Mouse (Mus musculus) stomach, embryonic 15.5 days (tissue): ENCODE data around the gene Arfrp1. TPM values are rescaled to one million over a fixed set of nuclear protein-coding genes. Genes with fewer than 3 reads are reported as not detected.

ENCODE experiments used
- ATAC-seq: fragments of 200-750 bp; cut with Nextera tagmentation; 2 replicates; pipeline ENCODE4 v1.8.0; 2017; ENCODE audit warnings: low read depth, moderate number of reproducible peaks, moderate TSS enrichment; ENCODE audit not compliant: insufficient read depth, low FRiP score
- H3K27ac ChIP-seq: fragments of 300-500 bp; sonication (generic); 2 replicates; pipeline ENCODE4 v1.5.1; 2015; ENCODE audit warnings: mild to moderate bottlenecking, inconsistent platforms
- H3K27me3 ChIP-seq: fragments of 300-500 bp; sonication (generic); replicated peaks from 2 replicates; pipeline ENCODE4 v1.6.1; 2015; ENCODE audit warnings: inconsistent platforms
- H3K36me3 ChIP-seq: fragments of 300-500 bp; sonication (generic); 2 replicates; pipeline ENCODE4 v1.6.1; 2015; ENCODE audit warnings: inconsistent platforms
- H3K4me1 ChIP-seq: fragments of 300-500 bp; sonication (generic); 2 replicates; pipeline ENCODE4 v1.6.1; 2015; ENCODE audit warnings: inconsistent platforms
- H3K4me2 ChIP-seq: fragments of 300-500 bp; sonication (generic); 2 replicates; pipeline ENCODE4 v1.6.1; 2015; ENCODE audit warnings: mild to moderate bottlenecking, inconsistent platforms
- H3K4me3 ChIP-seq: fragments of 300-500 bp; sonication (generic); replicated peaks from 2 replicates; pipeline ENCODE4 v1.5.1; 2015; ENCODE audit warnings: inconsistent platforms
- H3K9ac ChIP-seq: fragments of 300-500 bp; sonication (generic); 2 replicates; pipeline ENCODE4 v1.6.1; 2015; ENCODE audit warnings: inconsistent platforms
- H3K9me3 ChIP-seq: fragments of 300-500 bp; sonication (generic); 2 replicates; pipeline ENCODE4 v1.6.1; 2016; ENCODE audit warnings: inconsistent platforms
- WGBS: fragments of 180-500 bp; shearing (Covaris S2); methylation state at CpG from one replicate; pipeline ENCODE4 v1.1.7; 2015; 5-methylcytosine and 5-hydroxymethylcytosine counted together
- polyA plus RNA-seq: library from polyadenylated mRNA; unstranded; fragments of >200 nt; fragmentation: Nextera tagmentation; extraction: Ambion mirVana; gene quantifications from 2 replicates; pipeline ENCODE4 v1.2.1, GENCODE M21; 2015

The Arfrp1 gene
- polyA plus RNA-seq, 1 experiment from 2014 or later: 58.6 TPM

DNA sequence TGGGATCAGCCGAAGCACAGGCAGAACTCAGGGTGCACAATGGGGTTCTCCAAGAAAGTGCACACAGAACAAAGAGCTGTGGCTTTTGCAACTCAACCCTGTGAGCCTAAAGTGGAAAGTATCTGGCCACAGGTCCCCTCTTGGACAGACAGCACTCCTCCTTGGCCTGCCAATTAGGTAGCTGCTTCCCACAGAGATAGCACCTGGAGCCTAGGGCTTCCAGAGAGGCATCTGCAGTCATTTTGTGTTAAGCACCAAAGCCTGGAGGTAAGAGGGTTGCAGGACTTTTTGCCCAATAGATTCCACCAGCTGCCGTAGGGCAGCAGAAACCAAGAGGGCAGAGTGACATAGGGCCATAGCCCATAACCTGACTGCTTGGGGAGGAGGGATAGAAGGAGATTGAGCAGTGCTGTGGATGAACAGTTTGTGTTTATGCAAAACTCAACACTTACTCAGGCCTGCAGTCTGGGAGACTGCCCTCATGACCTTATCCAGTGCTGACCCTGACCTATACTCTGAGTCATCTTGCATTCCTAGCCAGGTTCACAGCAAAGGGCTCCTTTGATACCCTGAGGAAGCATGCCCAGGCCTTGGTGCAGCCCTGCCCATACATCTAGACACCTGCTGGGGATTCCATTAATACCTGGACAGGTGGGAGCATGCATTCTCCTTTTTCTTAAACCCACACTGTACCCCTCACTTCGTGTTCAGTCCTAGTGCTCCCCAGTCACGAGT is 25.1 kb upstream of the Arfrp1 start:
- Histone ChIP-seq H3K27me3 (no peaks in the 10 kb centered on the region), H3K4me2 (no peak overlapping the region), H3K27ac (no peak overlapping the region), H3K9ac (no peak overlapping the region), H3K9me3 (no peaks in the 10 kb centered on the region), H3K4me3 (no peak overlapping the region), H3K4me1 (no peaks in the 10 kb centered on the region), H3K36me3 (no peaks in the 10 kb centered on the region)
- no peak for ATAC-seq
- WGBS: 68% methylated on average over 4 of the region's 4 CpGs

DNA sequence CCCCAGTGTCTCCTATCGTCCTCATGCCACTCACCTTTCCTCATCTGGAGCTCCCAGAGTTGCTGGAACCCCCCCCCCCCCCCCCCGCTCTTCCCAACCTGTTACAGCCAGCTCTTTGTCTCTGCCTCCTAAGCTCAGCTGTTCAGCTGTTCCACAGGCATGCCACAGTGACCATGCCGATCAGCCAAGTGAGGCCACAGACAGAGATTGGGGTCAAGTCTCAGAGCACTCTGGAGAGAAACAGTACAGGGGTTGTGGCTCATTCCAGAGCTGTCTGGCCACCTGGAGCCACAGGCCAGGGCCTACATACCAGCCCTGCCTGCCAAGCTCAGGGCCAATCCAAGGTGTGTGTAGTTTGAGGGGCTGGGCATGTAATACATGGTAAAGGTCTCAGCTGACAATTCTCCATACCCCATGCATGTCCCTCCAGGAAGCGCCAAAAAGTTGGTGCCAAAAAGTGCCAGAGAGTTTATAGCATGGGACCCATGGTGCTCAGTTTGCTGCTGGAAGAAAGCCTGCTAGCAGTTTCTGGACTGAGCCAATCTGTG is 21.5 kb upstream of the Arfrp1 start:
- peaks cover 3% of the 10 kb centered on the region; the same call in 1 of the 2 replicates for H3K4me1 ChIP-seq
- H3K9me3 ChIP-seq: no peaks in the 10 kb centered on the region
- no peak overlapping the region for H3K27ac ChIP-seq
- H3K9ac ChIP-seq: no peak overlapping the region
- H3K27me3 ChIP-seq: no peaks in the 10 kb centered on the region
- H3K4me3 ChIP-seq: no peak overlapping the region
- WGBS: 60% methylated on average over 3 of the region's 4 CpGs
- peaks cover 6% of the 10 kb centered on the region; the same call in 1 of the 2 replicates for H3K36me3 ChIP-seq
- no peak overlapping the region for H3K4me2 ChIP-seq
- no peak for ATAC-seq

DNA sequence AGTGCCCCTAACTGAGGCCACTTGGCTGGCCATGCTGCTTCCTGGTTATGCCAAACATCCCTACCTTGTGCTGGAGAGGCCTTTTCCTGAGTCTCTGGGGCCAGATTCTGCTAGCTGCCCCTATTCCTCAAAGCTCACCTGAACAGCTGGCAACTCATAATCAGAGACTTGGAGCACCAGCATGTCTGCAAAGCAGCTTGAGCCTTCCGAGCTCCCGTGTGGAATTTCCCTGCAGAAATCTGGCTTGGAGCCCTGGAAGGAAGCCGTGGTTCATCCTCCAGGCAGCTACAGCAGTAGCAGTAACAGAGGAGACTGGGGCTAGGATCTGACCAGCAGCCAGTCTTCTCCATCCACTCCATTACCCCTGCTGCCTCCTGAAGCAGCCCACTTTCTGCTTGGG is 20.7 kb upstream of the Arfrp1 start:
- H3K27ac ChIP-seq: no peak overlapping the region
- H3K4me1 ChIP-seq: peaks cover 3% of the 10 kb centered on the region; the same call in 1 of the 2 replicates
- H3K9me3 ChIP-seq: no peaks in the 10 kb centered on the region
- WGBS: 62% methylated on average over 3 of the region's 3 CpGs
- no peak overlapping the region for H3K9ac ChIP-seq
- H3K4me2 ChIP-seq: no peak overlapping the region
- peaks cover 10% of the 10 kb centered on the region for H3K36me3 ChIP-seq
- H3K4me3 ChIP-seq: no peak overlapping the region
- no peak for ATAC-seq
- no peaks in the 10 kb centered on the region for H3K27me3 ChIP-seq

DNA sequence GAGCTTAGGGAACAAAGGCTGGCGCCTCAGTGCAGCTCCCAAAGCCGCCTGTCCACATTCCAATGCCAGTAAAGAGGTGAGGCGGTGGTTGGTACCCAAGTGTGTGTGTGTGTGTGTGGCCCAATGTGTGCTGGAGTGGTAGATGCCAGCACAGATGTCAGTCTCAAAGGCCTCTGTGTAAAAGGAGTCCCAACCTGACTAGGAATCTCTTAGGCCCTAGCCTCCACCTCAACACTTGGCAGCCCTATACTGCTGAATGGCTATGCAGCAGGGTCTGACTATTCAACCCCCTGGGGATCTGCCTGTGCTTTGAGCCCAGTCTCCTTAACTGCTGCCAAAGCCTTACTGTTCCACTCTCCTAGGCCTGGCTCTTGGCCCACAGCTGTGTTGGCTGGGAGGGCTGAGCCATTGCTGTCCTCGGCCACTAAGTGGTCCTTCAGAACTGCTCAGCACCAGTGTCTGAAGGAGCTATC is 19.8 kb upstream of the Arfrp1 start:
- 74% methylated on average over 4 of the region's 4 CpGs for WGBS
- peak; percentile 45; the same call in 1 of the 2 replicates for ATAC-seq
- Histone ChIP-seq H3K9ac (no peak overlapping the region), H3K4me3 (no peak overlapping the region), H3K9me3 (no peaks in the 10 kb centered on the region), H3K36me3 (peaks cover 20% of the 10 kb centered on the region), H3K4me2 (no peak overlapping the region), H3K4me1 (peaks cover 3% of the 10 kb centered on the region; the same call in 1 of the 2 replicates), H3K27me3 (no peaks in the 10 kb centered on the region), H3K27ac (0 out of 2 replicates have a peak overlapping the region, but pooled peaks have one; percentile 26)

DNA sequence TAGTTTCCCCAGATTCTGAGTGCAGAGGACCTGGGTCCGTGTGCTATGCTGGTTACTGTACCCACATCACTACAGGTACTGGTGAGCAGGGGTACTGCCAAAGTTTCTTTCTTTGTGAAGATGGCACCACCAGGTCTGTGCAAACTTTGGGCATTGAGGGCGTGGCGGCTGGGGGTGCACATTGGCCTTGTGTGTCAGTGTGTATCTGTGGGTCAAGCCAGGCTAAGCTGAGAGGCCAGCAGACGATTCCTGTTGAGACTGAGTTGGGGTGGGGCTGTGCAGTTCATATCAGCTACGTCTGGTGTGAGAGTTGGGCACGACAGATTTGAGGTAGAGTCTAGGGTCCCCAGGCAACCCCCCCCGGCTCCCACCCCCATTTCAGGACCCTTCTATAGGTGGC is 19.3 kb upstream of the Arfrp1 start:
- Histone ChIP-seq H3K27me3 (no peaks in the 10 kb centered on the region), H3K9me3 (no peaks in the 10 kb centered on the region), H3K9ac (no peak overlapping the region), H3K4me2 (no peak overlapping the region), H3K27ac (no peak overlapping the region), H3K4me3 (no peak overlapping the region), H3K4me1 (peaks cover 3% of the 10 kb centered on the region; the same call in 1 of the 2 replicates), H3K36me3 (peaks cover 24% of the 10 kb centered on the region)
- 0 out of 2 replicates have a peak, but pooled peaks have one; percentile 16 for ATAC-seq
- 72% methylated on average over 7 of the region's 7 CpGs for WGBS

DNA sequence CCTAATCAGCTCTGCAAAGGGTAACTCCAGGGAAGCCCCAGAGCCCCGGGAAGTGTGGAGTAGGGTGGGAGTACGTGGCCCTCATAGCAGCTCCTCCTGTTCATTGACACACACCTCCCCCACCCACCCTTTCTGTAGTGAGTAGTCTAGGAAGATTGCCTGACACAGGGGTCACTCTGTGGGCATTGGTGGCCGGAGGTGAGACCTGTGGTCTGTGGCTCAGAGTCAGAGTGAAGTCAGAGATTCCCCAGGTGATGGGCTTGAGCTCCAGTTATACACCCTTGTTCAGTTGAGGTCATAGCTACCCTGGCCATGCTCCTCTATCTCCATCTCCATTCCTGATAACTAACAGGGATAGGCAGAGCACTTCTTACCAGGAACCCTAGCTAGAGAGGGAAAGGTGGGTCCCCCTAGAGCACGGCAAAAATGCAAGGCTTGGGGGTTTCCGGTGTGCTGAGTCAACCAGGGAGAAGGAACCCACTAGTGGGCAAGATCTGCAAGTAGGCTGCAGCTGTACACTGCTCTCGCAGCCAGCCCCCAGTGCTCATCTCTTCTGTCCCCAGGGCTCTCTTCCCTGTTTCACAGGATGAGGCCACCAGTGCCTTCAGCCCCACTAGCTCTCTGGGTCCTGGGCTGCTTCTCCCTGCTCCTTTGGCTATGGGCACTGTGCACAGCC is 16.6 kb upstream of the Arfrp1 start:
- WGBS: 90% methylated on average over 6 of the region's 6 CpGs
- Histone ChIP-seq H3K27me3 (no peaks in the 10 kb centered on the region), H3K4me3 (no peak overlapping the region), H3K9ac (no peak overlapping the region), H3K4me2 (no peak overlapping the region), H3K4me1 (peaks cover 3% of the 10 kb centered on the region; the same call in 1 of the 2 replicates), H3K36me3 (peaks cover 28% of the 10 kb centered on the region), H3K9me3 (no peaks in the 10 kb centered on the region), H3K27ac (no peak overlapping the region)
- no peak for ATAC-seq

DNA sequence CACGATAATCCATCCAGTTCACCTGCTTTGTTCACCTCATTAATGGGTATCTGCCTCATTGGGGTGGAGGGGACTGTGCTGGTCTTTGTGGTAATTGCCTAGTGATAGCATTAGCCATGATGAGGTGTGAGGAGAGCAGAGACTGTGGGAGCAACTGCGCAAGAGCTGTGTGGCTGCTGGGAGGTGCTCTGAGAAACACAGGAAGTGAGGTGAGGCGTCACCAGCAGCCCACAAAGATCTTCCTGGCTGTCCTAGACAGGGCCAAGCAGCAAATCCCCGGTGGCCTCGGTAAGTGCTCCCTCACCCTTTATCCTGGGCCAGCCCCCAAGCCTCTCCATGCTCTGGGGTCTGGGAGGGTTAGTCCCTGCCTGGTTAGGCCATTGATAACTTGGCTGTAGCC is 15.9 kb upstream of the Arfrp1 start:
- Histone ChIP-seq H3K4me3 (no peak overlapping the region), H3K4me1 (peaks cover 3% of the 10 kb centered on the region; the same call in 1 of the 2 replicates), H3K9me3 (no peaks in the 10 kb centered on the region), H3K27me3 (no peaks in the 10 kb centered on the region), H3K9ac (no peak overlapping the region), H3K4me2 (no peak overlapping the region), H3K27ac (no peak overlapping the region), H3K36me3 (peaks cover 28% of the 10 kb centered on the region)
- no peak for ATAC-seq
- WGBS: 87% methylated on average over 5 of the region's 5 CpGs

DNA sequence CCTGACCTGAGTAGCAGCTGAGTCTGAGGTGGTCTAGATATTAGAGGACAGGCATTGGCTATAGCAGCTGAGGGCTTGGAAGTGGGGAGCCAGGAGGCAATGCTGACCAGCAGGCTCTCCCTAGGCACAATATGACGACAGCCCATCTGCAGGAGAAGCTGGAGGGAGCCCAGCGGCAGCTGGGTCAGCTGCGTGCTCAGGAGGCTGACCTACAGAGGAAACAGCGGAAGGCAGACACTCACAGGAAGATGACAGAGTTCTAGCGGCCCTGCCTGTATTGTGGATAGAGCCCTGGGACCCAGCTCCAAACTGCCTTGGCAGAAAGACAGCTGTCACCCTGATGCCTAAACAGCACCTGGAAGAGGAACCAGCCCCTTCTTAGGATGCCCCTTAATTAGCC is 15.0 kb upstream of the Arfrp1 start:
- Histone ChIP-seq H3K9me3 (no peaks in the 10 kb centered on the region), H3K9ac (no peak overlapping the region), H3K27me3 (no peaks in the 10 kb centered on the region), H3K4me1 (peaks cover 3% of the 10 kb centered on the region; the same call in 1 of the 2 replicates), H3K4me3 (no peak overlapping the region), H3K4me2 (no peak overlapping the region), H3K36me3 (peaks cover 28% of the 10 kb centered on the region), H3K27ac (no peak overlapping the region)
- WGBS: 86% methylated on average over 5 of the region's 5 CpGs
- ATAC-seq: no peak

DNA sequence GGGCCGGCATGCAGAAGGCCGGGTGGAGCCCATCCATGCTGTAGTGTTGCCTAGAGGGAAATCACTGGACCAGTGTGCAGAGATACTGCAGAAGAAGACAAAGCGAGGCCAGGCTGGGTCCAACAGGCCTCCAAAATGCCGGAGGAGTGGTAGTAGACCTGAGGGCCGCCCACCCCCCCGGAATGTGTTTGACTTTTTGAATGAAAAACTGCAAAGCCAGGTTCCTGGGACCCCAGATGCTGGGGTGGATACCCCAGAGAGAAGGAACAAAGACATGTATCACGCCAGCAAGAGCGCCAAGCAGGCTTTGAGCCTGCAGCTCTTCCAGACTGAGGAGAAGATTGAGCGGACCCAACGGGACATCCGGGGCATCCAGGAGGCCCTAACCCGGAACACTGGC is 14.6 kb upstream of the Arfrp1 start, which contains the start of gene Lime1:
TSS of gene Lime1 (plus strand) at position 301 of the 400 bp plus-strand sequence.
- Histone ChIP-seq H3K4me3 (no peak within 1 kb of the TSS), H3K27me3 (no peaks in the 10 kb centered on the region), H3K4me1 (no peaks in the 10 kb centered on the region), H3K9me3 (no peaks in the 10 kb centered on the region), H3K36me3 (peaks cover 28% of the 10 kb centered on the region), H3K9ac (no peak within 1 kb of the TSS), H3K4me2 (no peak within 1 kb of the TSS), H3K27ac (no peak within 1 kb of the TSS)
- no peak for ATAC-seq
- WGBS: 89% methylated on average over 12 of the region's 12 CpGs

DNA sequence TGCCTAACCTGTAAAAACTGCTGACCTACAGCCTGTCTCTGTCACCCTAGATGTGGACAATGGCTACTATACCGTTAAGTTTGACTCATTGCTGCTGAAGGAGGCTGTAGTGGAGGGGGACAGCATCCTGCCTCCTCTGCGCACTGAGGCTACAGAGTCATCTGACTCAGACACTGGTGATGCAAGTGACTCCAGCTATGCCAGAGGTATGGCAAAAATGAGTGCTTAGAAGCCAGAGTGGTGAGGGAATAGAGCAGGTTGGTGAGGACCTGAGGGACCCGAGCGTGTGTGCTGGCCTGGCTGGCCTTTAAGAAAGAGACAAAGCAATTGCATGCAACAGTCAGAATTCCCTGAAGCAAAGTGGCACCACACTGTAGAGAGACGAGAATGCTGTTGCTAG is 13.5 kb upstream of the Arfrp1 start:
- Histone ChIP-seq H3K4me2 (no peak overlapping the region), H3K27me3 (no peaks in the 10 kb centered on the region), H3K9ac (no peak overlapping the region), H3K4me3 (no peak overlapping the region), H3K4me1 (no peaks in the 10 kb centered on the region), H3K36me3 (peaks cover 28% of the 10 kb centered on the region), H3K27ac (no peak overlapping the region), H3K9me3 (no peaks in the 10 kb centered on the region)
- ATAC-seq: no peak
- 89% methylated on average over 5 of the region's 5 CpGs for WGBS

DNA sequence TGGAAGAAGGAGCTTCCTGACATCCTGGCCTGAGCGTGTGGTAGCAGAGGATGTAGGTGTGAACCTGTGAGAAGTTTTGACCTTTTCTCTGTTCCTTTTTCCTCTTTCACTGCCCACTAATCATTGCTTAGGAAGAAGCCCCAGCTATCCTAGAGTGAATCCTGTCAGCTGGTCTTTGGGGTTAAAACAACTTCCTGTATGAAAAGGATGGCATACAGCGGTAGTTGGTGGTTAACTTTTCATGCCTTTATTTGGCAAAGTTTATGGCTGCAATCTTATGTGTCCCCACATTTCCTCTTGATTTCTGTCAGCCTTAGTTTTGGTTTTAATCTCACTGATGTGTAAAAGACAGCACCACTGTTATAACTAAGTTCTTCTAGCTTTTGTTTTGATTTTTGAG is 12.0 kb upstream of the Arfrp1 start:
- H3K27ac ChIP-seq: no peak overlapping the region
- H3K36me3 ChIP-seq: peaks cover 22% of the 10 kb centered on the region
- H3K9ac ChIP-seq: no peak overlapping the region
- H3K27me3 ChIP-seq: no peaks in the 10 kb centered on the region
- whole genome bisulfite sequencing: 75% methylated on average over 2 of the region's 2 CpGs
- no peaks in the 10 kb centered on the region for H3K4me1 ChIP-seq
- H3K4me2 ChIP-seq: no peak overlapping the region
- no peaks in the 10 kb centered on the region for H3K9me3 ChIP-seq
- no peak overlapping the region for H3K4me3 ChIP-seq
- ATAC-seq: no peak

DNA sequence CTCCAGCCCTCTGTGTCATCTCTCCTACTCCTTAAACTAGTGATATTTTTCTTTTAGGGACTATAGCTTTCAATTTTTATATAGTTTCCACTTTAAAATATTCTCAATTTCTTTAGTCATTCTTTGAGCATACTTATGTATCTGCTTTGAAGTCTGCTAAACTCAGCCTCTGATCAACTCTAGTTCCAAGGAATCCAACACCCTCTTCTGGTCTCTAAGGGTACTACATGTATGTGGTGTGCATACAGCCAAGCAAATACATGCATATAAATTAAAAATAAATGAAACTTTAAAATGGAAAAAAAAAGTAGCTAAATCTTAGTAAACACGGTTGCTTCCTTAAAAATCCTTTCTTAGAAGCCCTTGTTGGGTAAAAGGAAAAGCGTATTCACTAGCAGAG is 10.6 kb upstream of the Arfrp1 start:
- 92% methylated on average over 2 of the region's 2 CpGs for WGBS
- no peak overlapping the region for H3K27ac ChIP-seq

More for the DNA sequence above, 10.6 kb upstream of the Arfrp1 start:
- Histone ChIP-seq H3K4me3 (no peak overlapping the region), H3K4me2 (no peak overlapping the region), H3K4me1 (no peaks in the 10 kb centered on the region), H3K9ac (no peak overlapping the region), H3K27me3 (no peaks in the 10 kb centered on the region), H3K36me3 (peaks cover 17% of the 10 kb centered on the region), H3K9me3 (no peaks in the 10 kb centered on the region)
- ATAC-seq: no peak
